22 mouse cellular contexts compared by ENCODE assay signal in the genomic region with DNA sequence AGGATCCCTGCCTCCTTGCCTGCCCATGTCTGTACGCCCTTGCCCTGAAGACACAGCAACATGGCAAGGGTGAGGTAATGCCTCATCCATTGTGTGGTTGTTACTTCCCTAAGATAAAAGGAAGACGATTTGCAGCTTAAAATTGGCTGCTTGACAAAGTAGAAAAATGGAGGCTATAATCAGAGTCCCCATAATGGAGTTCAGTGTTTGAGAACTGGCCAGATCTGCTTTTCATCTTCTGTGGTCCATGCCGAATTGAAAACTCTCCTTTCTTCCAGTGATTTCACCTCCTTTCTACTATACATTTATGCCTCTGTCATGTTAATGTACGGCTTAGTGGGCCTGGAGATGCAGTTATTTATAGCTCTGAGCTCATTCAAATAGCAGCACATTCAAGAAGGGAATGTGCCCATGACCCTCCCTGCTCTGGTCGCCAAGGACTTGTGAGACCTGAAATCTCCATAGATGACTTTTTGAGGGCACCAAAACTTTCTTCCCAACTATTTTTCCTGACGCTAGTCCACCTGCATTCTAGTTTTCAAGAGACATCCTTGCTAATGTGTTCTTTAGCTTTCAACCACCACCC.
DNase-seq lines count a peak whose midpoint lies in the region; ATAC-seq and TF ChIP-seq lines count a peak whose summit lies in the region.
"Had no signal": no experiment of that assay in that cellular context is flagged by ENCODE, and none has a peak within 500 bp of the region (broad histone marks: within the 10 kb centered on the region; RNA-seq: fewer than 3 reads in every experiment).

No protein-coding gene starts in this region.

- TF ChIP-seq POLR2A in heart, adult 2 months (IDR thresholded peaks at IDR 0.05; ENCODE audit: insufficient read depth, low read depth, low read length): no peak

- peak overlapping the region; percentile 83 for H3K27ac ChIP-seq in heart, adult 2 months
- H3K27ac ChIP-seq in heart, embryonic 12.5 days (ENCODE audit: poor library complexity, severe bottlenecking): peak overlapping the region; percentile 46
- H3K27ac ChIP-seq: embryonic facial prominence, embryonic 12.5 days; hindbrain, embryonic 15.5 days; midbrain, embryonic 13.5 days; stomach, embryonic 15.5 days had no signal

- peak; percentile 43; the same call in 1 of the 2 replicates for ATAC-seq in common myeloid progenitor, adult 5-6 weeks (replicated peaks; ENCODE audit: low read depth, poor library complexity, severe bottlenecking)
- ATAC-seq in heart, embryonic 12.5 days (ENCODE audit: insufficient number of reproducible peaks, low FRiP score): 0 out of 2 replicates have a peak, but pooled peaks have one; percentile 55
- peak; percentile 40; the same call in 1 of the 2 replicates for ATAC-seq in megakaryocyte, adult 5-6 weeks (ENCODE audit: poor library complexity, severe bottlenecking)
- ATAC-seq: midbrain, embryonic 13.5 days had no signal

- no peak for TF ChIP-seq EP300 in heart, adult 2 months (IDR thresholded peaks at IDR 0.05; ENCODE audit: insufficient read depth, low read depth, low read length)

- no peaks in the 10 kb centered on the region for H3K27me3 ChIP-seq in heart, adult 2 months (ENCODE audit: control insufficient read depth, insufficient read depth, low read length)
- no peaks in the 10 kb centered on the region for H3K27me3 ChIP-seq in heart, embryonic 12.5 days (replicated peaks)
- H3K27me3 ChIP-seq: embryonic facial prominence, embryonic 12.5 days; hindbrain, embryonic 15.5 days; midbrain, embryonic 13.5 days; stomach, embryonic 15.5 days had no signal

- no peaks in the 10 kb centered on the region; the same call in 1 of the 2 replicates for H3K36me3 ChIP-seq in heart, adult 2 months (ENCODE audit: control insufficient read depth, insufficient read depth, low read length)
- no peaks in the 10 kb centered on the region for H3K36me3 ChIP-seq in heart, embryonic 12.5 days
- H3K36me3 ChIP-seq: embryonic facial prominence, embryonic 12.5 days; hindbrain, embryonic 15.5 days; midbrain, embryonic 13.5 days; stomach, embryonic 15.5 days had no signal

- H3K4me3 ChIP-seq in heart, adult 2 months: no peak overlapping the region
- no peak overlapping the region for H3K4me3 ChIP-seq in heart, embryonic 12.5 days
- H3K4me3 ChIP-seq: embryonic facial prominence, embryonic 12.5 days; hindbrain, embryonic 15.5 days; midbrain, embryonic 13.5 days; stomach, embryonic 15.5 days had no signal

- H3K79me2 ChIP-seq in heart, adult 2 months (replicated peaks; ENCODE audit: control insufficient read depth, insufficient read depth, low read length): no peaks in the 10 kb centered on the region

- H3K4me1 ChIP-seq in heart, adult 2 months (ENCODE audit: control insufficient read depth, insufficient read depth, low read length): peaks cover 3% of the 10 kb centered on the region
- peaks cover 28% of the 10 kb centered on the region for H3K4me1 ChIP-seq in heart, embryonic 12.5 days (replicated peaks)
- H3K4me1 ChIP-seq: stomach, embryonic 15.5 days had no signal

- TF ChIP-seq CTCF in heart, adult 2 months (IDR thresholded peaks at IDR 0.05): no peak

- 33% methylated on average over 6 of the region's 6 CpGs for WGBS in heart, adult 2 months
- WGBS in heart, embryonic 12.5 days: 37% methylated on average over 6 of the region's 6 CpGs

- no peak overlapping the region for H3K4me2 ChIP-seq in heart, embryonic 12.5 days
- H3K4me2 ChIP-seq: embryonic facial prominence, embryonic 12.5 days; hindbrain, embryonic 15.5 days; liver, embryonic 11.5 days; lung, embryonic 14.5 days; midbrain, embryonic 13.5 days; stomach, embryonic 15.5 days had no signal

- DNase-seq in heart, adult 2 months: no peak
- DNase-seq in heart, adult 8-10 months (ENCODE audit: low spot score): no peak
- no peak for DNase-seq in layer of hippocampus, postnatal 25 days (ENCODE audit: extremely low spot score in 1 of 2, low spot score in 1 of 2)
- no peak for DNase-seq in thymus, postnatal 36 days
- no peak for DNase-seq in kidney, adult 8-10 months
- DNase-seq: adrenal gland, adult 8-10 months; B cell, adult 2 months; cerebellum, adult 18-20 months; cerebellum, postnatal 36 days; kidney, adult 11 months; kidney, postnatal 4 days; left cerebral cortex, postnatal 4 days; lung, embryonic 14.5 days; lung, postnatal 4 days had no signal

- intact Hi-C loops in heart, adult 2 months (cut with DNase I): no loop called here

- no peak overlapping the region for H3K9ac ChIP-seq in heart, adult 2 months (ENCODE audit: low read depth, low read length)
- no peak overlapping the region for H3K9ac ChIP-seq in heart, embryonic 12.5 days
- H3K9ac ChIP-seq: embryonic facial prominence, embryonic 12.5 days; hindbrain, embryonic 15.5 days; lung, embryonic 14.5 days; midbrain, embryonic 13.5 days; stomach, embryonic 15.5 days had no signal

- H3K9me3 ChIP-seq in heart, embryonic 12.5 days (replicated peaks): no peaks in the 10 kb centered on the region
- H3K9me3 ChIP-seq: embryonic facial prominence, embryonic 12.5 days; hindbrain, embryonic 15.5 days; midbrain, embryonic 13.5 days; stomach, embryonic 15.5 days had no signal
